Mouse (Mus musculus) urinary bladder, postnatal 36 days (tissue): ENCODE results near the gene Alkbh1.
"Not testable (repeated sequence)": the region's sequence is repeated elsewhere in the genome, so short reads cannot be mapped to it uniquely, and the experiment has no call there.

Experiments used
- DNase-seq, 2 experiments: peaks; one replicate each; pipeline ENCODE4 v3.0.0; 2022; ENCODE audit warnings: low spot score in 2 of 2, mixed read lengths in 1 of 2

The Alkbh1 gene

GRCm38 (mm10) chr12:87443700-87444122 is at the start of gene Alkbh1, which contains the start of gene Slirp:
Gene Alkbh1, minus strand, starts transcription at chr12:87444017.
Gene Slirp, plus strand, starts transcription at chr12:87443896.
- peak; percentile 88 to 90 for DNase-seq

- DNase-seq, result not testable (repeated sequence)
These were observed 44.9 kb upstream of the Alkbh1 start for GRCm38 (mm10) chr12:87488683-87489082.

GRCm38 (mm10) chr12:87482482-87482881 is 38.7 kb upstream of the Alkbh1 start:
- DNase-seq, result not testable (repeated sequence)

GRCm38 (mm10) chr12:87474756-87475155 is 30.9 kb upstream of the Alkbh1 start:
- DNase-seq, result no peak

- peak; percentile 90 to 94 for DNase-seq
These were observed 28.4 kb upstream of the Alkbh1 start, which contains the start of gene Snw1 for GRCm38 (mm10) chr12:87471964-87472786. Gene Snw1, minus strand, starts transcription at chr12:87472274.

- no peak for DNase-seq
These were observed 27.7 kb upstream of the Alkbh1 start for GRCm38 (mm10) chr12:87471421-87471963.

GRCm38 (mm10) chr12:87470263-87471136 is 26.7 kb upstream of the Alkbh1 start:
- DNase-seq, result peak in 1 of 2 experiments; percentile 20

GRCm38 (mm10) chr12:87464678-87465297 is 21.0 kb upstream of the Alkbh1 start:
- DNase-seq, result no peak

- DNase-seq, result no peak
These were observed 5.6 kb upstream of the Alkbh1 start for GRCm38 (mm10) chr12:87449456-87449855.

- DNase-seq, result no peak
These were observed 394 bp upstream of the Alkbh1 start for GRCm38 (mm10) chr12:87444211-87444610.

- DNase-seq, result no peak
These were observed 610 bp downstream of the Alkbh1 start for GRCm38 (mm10) chr12:87443115-87443699.

GRCm38 (mm10) chr12:87442177-87443114 is 1.4 kb downstream of the Alkbh1 start:
- DNase-seq, result no peak

GRCm38 (mm10) chr12:87428885-87429284 is 14.9 kb downstream of the Alkbh1 start:
- no peak for DNase-seq

GRCm38 (mm10) chr12:87428295-87428694 is 15.5 kb downstream of the Alkbh1 start:
- DNase-seq, result no peak

- no peak for DNase-seq
These were observed 17.3 kb downstream of the Alkbh1 start for GRCm38 (mm10) chr12:87426354-87427031.

- no peak for DNase-seq
These were observed 19.3 kb downstream of the Alkbh1 start for GRCm38 (mm10) chr12:87424516-87424915.

- DNase-seq, result no peak
These were observed 20.1 kb downstream of the Alkbh1 start for GRCm38 (mm10) chr12:87423700-87424099.

- no peak for DNase-seq
These were observed 21.9 kb downstream of the Alkbh1 start for GRCm38 (mm10) chr12:87421708-87422507.
